Mouse (Mus musculus): ENCODE measurements around the gene Pard6a.

- TF ChIP-seq GATA1 (IDR thresholded peaks at IDR 0.05; ENCODE audit: low read length) = no peak
- no peak for TF ChIP-seq TAL1 (IDR thresholded peaks at IDR 0.05; ENCODE audit: low read length)
Measured at GRCm38 (mm10) chr8:105719637-105720036, 18.7 kb downstream of the Pard6a start.

Measured in erythroblast, embryonic 14.5 days (primary cell).